14 mouse cellular contexts compared by ENCODE assay signal in the genomic region with DNA sequence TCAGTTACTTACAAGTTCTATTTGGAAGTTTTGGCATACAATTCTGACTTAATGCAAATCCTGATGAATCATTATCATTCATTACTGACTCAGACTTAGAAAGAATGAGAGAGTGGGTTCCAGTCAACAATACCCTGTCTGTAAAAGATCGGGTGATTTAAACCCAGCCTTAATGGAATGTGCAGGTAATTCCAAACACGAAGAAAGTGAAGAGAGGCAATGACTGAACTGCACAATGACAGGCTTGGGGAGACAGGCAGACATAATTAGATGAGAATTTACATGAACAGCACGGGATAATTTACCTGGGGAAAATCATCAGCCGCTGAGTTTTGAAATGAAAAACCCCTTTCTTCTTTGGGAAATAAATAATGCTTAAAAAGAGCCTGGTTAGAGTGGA.
"Had no signal": no experiment of that assay in that cellular context is flagged by ENCODE, and none has a peak within 500 bp of the region (broad histone marks: within the 10 kb centered on the region; RNA-seq: fewer than 3 reads in every experiment).

No protein-coding gene starts in this region.

- H3K4me2 ChIP-seq: limb, embryonic 12.5 days; liver, embryonic 13.5 days; lung, embryonic 15.5 days; midbrain, embryonic 12.5 days had no signal

- H3K9ac ChIP-seq: limb, embryonic 12.5 days; liver, embryonic 13.5 days; liver, postnatal 0 days; lung, embryonic 15.5 days; midbrain, embryonic 12.5 days had no signal

- H3K36me3 ChIP-seq: limb, embryonic 12.5 days; liver, embryonic 13.5 days; lung, embryonic 15.5 days; midbrain, embryonic 12.5 days had no signal

- H3K4me1 ChIP-seq: limb, embryonic 12.5 days; liver, embryonic 13.5 days; lung, embryonic 15.5 days; megakaryocyte, embryonic 14.5 days; midbrain, embryonic 12.5 days had no signal

- DNase-seq: kidney, postnatal 10 days; kidney, postnatal 4 days; liver; liver, embryonic 13.5 days; liver, postnatal 0 days; lung, postnatal 14 days; right cerebral cortex, postnatal 25 days; thymus, postnatal 36 days had no signal

- H3K9me3 ChIP-seq: limb, embryonic 12.5 days; liver, embryonic 13.5 days; lung, embryonic 15.5 days; midbrain, embryonic 12.5 days had no signal

- ATAC-seq: liver, postnatal 0 days had no signal

- H3K27ac ChIP-seq: layer of hippocampus, adult 2 months; limb, embryonic 12.5 days; liver, embryonic 13.5 days; lung, embryonic 15.5 days; macrophage; midbrain, embryonic 12.5 days had no signal

- H3K4me3 ChIP-seq: layer of hippocampus, adult 2 months; limb, embryonic 12.5 days; liver, embryonic 13.5 days; lung, embryonic 15.5 days; megakaryocyte, embryonic 14.5 days; midbrain, embryonic 12.5 days had no signal

- H3K27me3 ChIP-seq: limb, embryonic 12.5 days; liver, embryonic 13.5 days; lung, embryonic 15.5 days; megakaryocyte, embryonic 14.5 days; midbrain, embryonic 12.5 days had no signal
